Mouse (Mus musculus) right cerebral cortex, postnatal 36 days (tissue): Measurements from ENCODE around the gene Sgsm3.

ENCODE experiments used
- DNase-seq, 2 experiments: peaks; one replicate each; pipeline ENCODE4 v3.0.0; 2022; ENCODE audit warnings: low spot score in 2 of 2, mixed read lengths in 1 of 2

Gene Sgsm3

GRCm38 (mm10) chr15:81023842-81024241, 46.3 kb downstream of the Sgsm3 start:
- no peak for DNase-seq

- no peak for DNase-seq
Observed at GRCm38 (mm10) chr15:81026901-81027300, 49.3 kb downstream of the Sgsm3 start.

- peak; percentile 65 to 71 for DNase-seq
Observed at GRCm38 (mm10) chr15:81027378-81028173, 50.0 kb downstream of the Sgsm3 start.

GRCm38 (mm10) chr15:81030891-81031425, 53.4 kb downstream of the Sgsm3 start:
- DNase-seq, result no peak

GRCm38 (mm10) chr15:81031611-81032010, 54.0 kb downstream of the Sgsm3 start:
- DNase-seq, result no peak

- DNase-seq, result no peak
Observed at GRCm38 (mm10) chr15:81032941-81033629, 55.5 kb downstream of the Sgsm3 start.

GRCm38 (mm10) chr15:81034119-81034518, 56.6 kb downstream of the Sgsm3 start:
- no peak for DNase-seq

- no peak for DNase-seq
Observed at GRCm38 (mm10) chr15:81035417-81036162, 58.0 kb downstream of the Sgsm3 start.

GRCm38 (mm10) chr15:81038419-81038818, 60.9 kb downstream of the Sgsm3 start:
- no peak for DNase-seq

GRCm38 (mm10) chr15:81041767-81042166, 64.2 kb downstream of the Sgsm3 start:
- no peak for DNase-seq

- DNase-seq, result no peak
Observed at GRCm38 (mm10) chr15:81042276-81042931, 64.8 kb downstream of the Sgsm3 start.

- DNase-seq, result no peak
Observed at GRCm38 (mm10) chr15:81044446-81044845, 66.9 kb downstream of the Sgsm3 start.

- DNase-seq, result no peak
Observed at GRCm38 (mm10) chr15:81045336-81045735, 67.8 kb downstream of the Sgsm3 start.

GRCm38 (mm10) chr15:81046061-81046460, 68.5 kb downstream of the Sgsm3 start:
- no peak for DNase-seq

GRCm38 (mm10) chr15:81047497-81047896, 69.9 kb downstream of the Sgsm3 start:
- DNase-seq, result no peak

- DNase-seq, result no peak
Observed at GRCm38 (mm10) chr15:81049401-81050053, 72.0 kb downstream of the Sgsm3 start.

GRCm38 (mm10) chr15:81050488-81050887, 72.9 kb downstream of the Sgsm3 start:
- DNase-seq, result no peak

- DNase-seq, result no peak
Observed at GRCm38 (mm10) chr15:81052491-81052890, 74.9 kb downstream of the Sgsm3 start.

- DNase-seq, result no peak
Observed at GRCm38 (mm10) chr15:81055488-81055887, 77.9 kb downstream of the Sgsm3 start.

- DNase-seq, result no peak
Observed at GRCm38 (mm10) chr15:81057736-81058135, 80.2 kb downstream of the Sgsm3 start.

- no peak for DNase-seq
Observed at GRCm38 (mm10) chr15:81060975-81061374, 83.4 kb downstream of the Sgsm3 start.
